Comparison of ENCODE assay signal across 21 mouse cellular contexts in genomic region chr1:91730281-91730680, GRCm38 (mm10).
DNase-seq lines count a peak whose midpoint lies in the region; ATAC-seq and TF ChIP-seq lines count a peak whose summit lies in the region.
"Had no signal": no experiment of that assay in that cellular context is flagged by ENCODE, and none has a peak within 500 bp of the region (broad histone marks: within the 10 kb centered on the region; RNA-seq: fewer than 3 reads in every experiment).

No protein-coding gene starts in this region.

- TF ChIP-seq CTCF in layer of hippocampus, adult 2 months (conservative IDR thresholded peaks at IDR 0.05): peak; percentile 16; the same call in 1 of the 2 replicates
- TF ChIP-seq CTCF in midbrain, postnatal 0 days (IDR thresholded peaks at IDR 0.05): peak; percentile 9; the same call in 1 of the 2 replicates

- no peaks in the 10 kb centered on the region for H3K27me3 ChIP-seq in heart, embryonic 11.5 days (ENCODE audit: control insufficient read depth, insufficient read depth, low read length)
- no peaks in the 10 kb centered on the region; the same call in 1 of the 2 replicates for H3K27me3 ChIP-seq in midbrain, postnatal 0 days (ENCODE audit: insufficient read depth, low read length)
- no peaks in the 10 kb centered on the region for H3K27me3 ChIP-seq in midbrain, embryonic 10.5 days (ENCODE audit: low read depth, poor library complexity, severe bottlenecking)

- ATAC-seq in heart, embryonic 11.5 days (replicated peaks; ENCODE audit: insufficient number of reproducible peaks, low FRiP score, low TSS enrichment): no peak
- no peak for ATAC-seq in midbrain, postnatal 0 days (ENCODE audit: low FRiP score)
- ATAC-seq: activated CD4-positive, CD25-positive, alpha-beta regulatory T cell, adult 4 months; forebrain, embryonic 13.5 days; forebrain, embryonic 16.5 days had no signal

- peak; percentile 53 for DNase-seq in heart, adult 11 months
- DNase-seq in layer of hippocampus, adult 2 months (ENCODE audit: low spot score in 2 of 2): no peak
- no peak for DNase-seq in layer of hippocampus, postnatal 10 days (ENCODE audit: low spot score in 2 of 2)
- no peak for DNase-seq in midbrain, postnatal 0 days (ENCODE audit: low spot score)
- DNase-seq in midbrain, embryonic 10.5 days (ENCODE audit: low spot score): no peak
- DNase-seq in retina, embryonic 14.5 days (ENCODE audit: low spot score): no peak
- DNase-seq: adrenal gland, adult 8-10 months; adrenal gland, postnatal 25 days; cerebellum, adult 11-12 months; cerebellum, adult 8-10 months; cerebellum, postnatal 10 days; gastrocnemius, postnatal 10 days; gastrocnemius, postnatal 36 days had no signal

- no peak overlapping the region for H3K4me3 ChIP-seq in heart, embryonic 11.5 days (ENCODE audit: low read depth, low read length)
- H3K4me3 ChIP-seq in layer of hippocampus, adult 2 months: no peak overlapping the region
- no peak overlapping the region for H3K4me3 ChIP-seq in midbrain, postnatal 0 days (ENCODE audit: low read depth, low read length)
- no peak overlapping the region for H3K4me3 ChIP-seq in midbrain, embryonic 10.5 days
- H3K4me3 ChIP-seq: forebrain, embryonic 10.5 days; forebrain, embryonic 13.5 days; heart, embryonic 13.5 days; hindbrain, embryonic 12.5 days; hindbrain, embryonic 15.5 days had no signal

- H3K9ac ChIP-seq in heart, embryonic 11.5 days (ENCODE audit: low read depth, low read length): no peak overlapping the region
- no peak overlapping the region for H3K9ac ChIP-seq in midbrain, postnatal 0 days (replicated peaks; ENCODE audit: low read length, poor library complexity, severe bottlenecking)
- H3K9ac ChIP-seq: forebrain, embryonic 13.5 days; heart, embryonic 13.5 days; hindbrain, embryonic 12.5 days; hindbrain, embryonic 15.5 days had no signal

- H3K4me1 ChIP-seq in heart, embryonic 11.5 days (ENCODE audit: control insufficient read depth, insufficient read depth, low read length): no peaks in the 10 kb centered on the region
- no peaks in the 10 kb centered on the region; the same call in 1 of the 2 replicates for H3K4me1 ChIP-seq in midbrain, postnatal 0 days (ENCODE audit: insufficient read depth, low read length)
- no peaks in the 10 kb centered on the region for H3K4me1 ChIP-seq in midbrain, embryonic 10.5 days

- no peaks in the 10 kb centered on the region for H3K9me3 ChIP-seq in heart, embryonic 11.5 days (replicated peaks; ENCODE audit: control insufficient read depth, low read length)
- H3K9me3 ChIP-seq in midbrain, postnatal 0 days (ENCODE audit: low read length): no peaks in the 10 kb centered on the region
- H3K9me3 ChIP-seq in midbrain, embryonic 10.5 days (replicated peaks): no peaks in the 10 kb centered on the region
- H3K9me3 ChIP-seq: forebrain, embryonic 10.5 days; forebrain, embryonic 13.5 days; heart, embryonic 13.5 days; hindbrain, embryonic 12.5 days; hindbrain, embryonic 15.5 days had no signal

- no peak overlapping the region for H3K4me2 ChIP-seq in heart, embryonic 11.5 days
- H3K4me2 ChIP-seq in midbrain, postnatal 0 days (ENCODE audit: low read depth, low read length, poor library complexity, severe bottlenecking): no peak overlapping the region
- H3K4me2 ChIP-seq: forebrain, embryonic 13.5 days; heart, embryonic 13.5 days; hindbrain, embryonic 12.5 days; hindbrain, embryonic 15.5 days had no signal

- WGBS in heart, embryonic 11.5 days (ENCODE audit: insufficient replicate concordance): 76% methylated on average over 2 of the region's 2 CpGs
- 87% methylated on average over 2 of the region's 2 CpGs for WGBS in midbrain, postnatal 0 days
- WGBS in midbrain, embryonic 10.5 days: 88% methylated on average over 2 of the region's 2 CpGs

- no peaks in the 10 kb centered on the region for H3K36me3 ChIP-seq in heart, embryonic 11.5 days (ENCODE audit: control insufficient read depth, insufficient read depth, low read length)
- H3K36me3 ChIP-seq in midbrain, postnatal 0 days (ENCODE audit: insufficient read depth, low read length): no peaks in the 10 kb centered on the region
- H3K36me3 ChIP-seq in midbrain, embryonic 10.5 days: no peaks in the 10 kb centered on the region
- H3K36me3 ChIP-seq: forebrain, embryonic 10.5 days; heart, embryonic 13.5 days; hindbrain, embryonic 12.5 days; hindbrain, embryonic 15.5 days had no signal

- H3K27ac ChIP-seq in heart, embryonic 11.5 days (ENCODE audit: low read depth, low read length): no peak overlapping the region
- H3K27ac ChIP-seq in layer of hippocampus, adult 2 months: no peak overlapping the region
- no peak overlapping the region for H3K27ac ChIP-seq in midbrain, postnatal 0 days (ENCODE audit: low read depth, low read length)
- H3K27ac ChIP-seq in midbrain, embryonic 10.5 days (replicated peaks): no peak overlapping the region
- H3K27ac ChIP-seq: forebrain, embryonic 10.5 days; forebrain, embryonic 13.5 days; heart, embryonic 13.5 days; hindbrain, embryonic 12.5 days; hindbrain, embryonic 15.5 days had no signal
